Mouse (Mus musculus): ENCODE data around the gene Supv3l1. TPM values are rescaled to one million over a fixed set of nuclear protein-coding genes. Genes with fewer than 3 reads are reported as not detected.

Supv3l1 gene
- polyA plus RNA-seq, 1 experiment from 2014 or later: 12.8 TPM

DNA sequence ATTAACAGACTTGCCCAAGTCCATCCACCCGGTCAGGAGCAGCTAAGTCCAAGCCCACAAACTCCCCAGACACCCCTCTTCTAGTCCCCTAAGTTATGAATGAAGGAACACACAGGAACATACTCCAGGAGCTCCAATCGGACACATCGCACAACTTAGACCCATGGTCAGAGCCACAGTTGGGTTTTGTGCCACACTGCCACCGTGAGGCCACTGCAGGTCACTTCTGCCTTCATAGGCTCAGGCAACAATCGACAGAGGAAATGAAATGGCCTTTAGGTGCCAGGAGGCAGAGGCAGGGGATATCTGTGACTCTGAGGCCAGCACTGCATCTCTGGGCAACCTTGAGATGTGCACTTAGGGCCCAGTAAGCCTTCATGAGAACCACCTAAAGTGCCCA, 38.6 kb downstream of the Supv3l1 start:
- Histone ChIP-seq H3K9ac (ENCODE audit: low read depth, low read length) (no peak overlapping the region), H3K4me3 (ENCODE audit: low read depth, low read length) (no peak overlapping the region), H3K4me1 (replicated peaks; ENCODE audit: control insufficient read depth, insufficient read depth, low read length) (peaks cover 3% of the 10 kb centered on the region; the same call in 1 of the 2 replicates), H3K9me3 (ENCODE audit: control insufficient read depth) (no peaks in the 10 kb centered on the region), H3K36me3 (ENCODE audit: control insufficient read depth, insufficient read depth) (peaks cover 19% of the 10 kb centered on the region; the same call in 1 of the 2 replicates), H3K27ac (ENCODE audit: low read depth, low read length) (no peak overlapping the region), H3K27me3 (replicated peaks; ENCODE audit: control insufficient read depth, insufficient read depth, low read length) (no peaks in the 10 kb centered on the region), H3K4me2 (replicated peaks; ENCODE audit: low read depth) (no peak overlapping the region)
- ATAC-seq: no peak
- peak; percentile 95 for TF ChIP-seq CTCF (IDR thresholded peaks at IDR 0.05; ENCODE audit: low read depth)
- 14% methylated on average over 5 of the region's 5 CpGs for WGBS

DNA sequence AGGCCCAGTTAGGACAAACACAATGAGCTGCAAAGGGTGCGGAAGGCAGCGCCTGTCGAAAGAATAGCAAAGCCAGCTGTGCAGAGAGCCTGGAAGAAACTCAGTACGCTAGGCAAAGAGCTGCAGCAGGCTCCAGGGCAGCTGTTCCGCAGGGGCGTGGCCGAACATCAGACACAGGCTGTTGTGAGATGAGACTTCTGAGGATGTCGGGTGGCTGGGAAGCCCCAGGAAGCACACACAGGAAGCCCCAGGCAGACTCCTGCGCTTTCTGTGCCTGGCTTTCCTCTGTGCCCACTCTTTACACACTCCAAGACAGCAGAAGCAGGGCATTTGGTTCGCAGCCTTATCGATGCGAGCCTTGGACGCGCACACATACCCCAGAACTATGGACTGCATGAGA, 44.6 kb downstream of the Supv3l1 start:
- H3K27ac ChIP-seq (ENCODE audit: low read depth, low read length): no peak overlapping the region
- H3K27me3 ChIP-seq (replicated peaks; ENCODE audit: control insufficient read depth, insufficient read depth, low read length): no peaks in the 10 kb centered on the region
- ATAC-seq: no peak
- H3K36me3 ChIP-seq (ENCODE audit: control insufficient read depth, insufficient read depth): peaks cover 22% of the 10 kb centered on the region; the same call in 1 of the 2 replicates
- 47% methylated on average over 14 of the region's 14 CpGs for WGBS
- H3K4me2 ChIP-seq (replicated peaks; ENCODE audit: low read depth): peak overlapping the region; percentile 48
- no peaks in the 10 kb centered on the region for H3K4me1 ChIP-seq (replicated peaks; ENCODE audit: control insufficient read depth, insufficient read depth, low read length)
- H3K9me3 ChIP-seq (ENCODE audit: control insufficient read depth): no peaks in the 10 kb centered on the region
- H3K4me3 ChIP-seq (ENCODE audit: low read depth, low read length): no peak overlapping the region
- TF ChIP-seq CTCF (IDR thresholded peaks at IDR 0.05; ENCODE audit: low read depth): no peak
- H3K9ac ChIP-seq (ENCODE audit: low read depth, low read length): no peak overlapping the region

DNA sequence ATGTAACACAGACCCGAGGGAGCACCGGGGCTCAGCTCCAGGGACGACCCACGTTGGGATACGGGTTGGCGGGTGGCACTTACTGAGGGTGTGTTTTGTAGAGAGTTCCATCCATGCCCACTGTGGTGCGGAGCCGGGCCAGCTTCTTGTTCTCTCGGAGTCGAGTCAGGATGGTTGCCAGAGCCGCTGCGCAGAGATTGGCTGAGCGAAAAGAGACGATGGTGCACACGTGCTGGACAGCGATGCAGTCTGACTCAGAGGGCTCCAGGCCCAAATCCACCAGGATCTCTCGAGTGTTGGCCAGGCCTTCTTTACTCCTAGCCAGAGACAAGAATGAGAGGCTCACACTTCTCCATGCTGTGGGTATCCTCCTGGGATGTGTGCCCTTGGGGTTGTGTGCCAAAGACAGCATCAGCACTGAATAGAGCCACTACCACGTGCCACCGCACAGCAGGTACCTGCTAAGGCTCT, 47.9 kb downstream of the Supv3l1 start:
- no peak for ATAC-seq
- Histone ChIP-seq H3K4me1 (replicated peaks; ENCODE audit: control insufficient read depth, insufficient read depth, low read length) (no peaks in the 10 kb centered on the region), H3K36me3 (ENCODE audit: control insufficient read depth, insufficient read depth) (peaks cover 23% of the 10 kb centered on the region; the same call in 1 of the 2 replicates), H3K9ac (ENCODE audit: low read depth, low read length) (no peak overlapping the region), H3K27ac (ENCODE audit: low read depth, low read length) (no peak overlapping the region), H3K9me3 (ENCODE audit: control insufficient read depth) (no peaks in the 10 kb centered on the region), H3K4me2 (replicated peaks; ENCODE audit: low read depth) (no peak overlapping the region), H3K27me3 (replicated peaks; ENCODE audit: control insufficient read depth, insufficient read depth, low read length) (no peaks in the 10 kb centered on the region), H3K4me3 (ENCODE audit: low read depth, low read length) (no peak overlapping the region)
- no peak for TF ChIP-seq CTCF (IDR thresholded peaks at IDR 0.05; ENCODE audit: low read depth)
- 84% methylated on average over 19 of the region's 19 CpGs for WGBS

DNA sequence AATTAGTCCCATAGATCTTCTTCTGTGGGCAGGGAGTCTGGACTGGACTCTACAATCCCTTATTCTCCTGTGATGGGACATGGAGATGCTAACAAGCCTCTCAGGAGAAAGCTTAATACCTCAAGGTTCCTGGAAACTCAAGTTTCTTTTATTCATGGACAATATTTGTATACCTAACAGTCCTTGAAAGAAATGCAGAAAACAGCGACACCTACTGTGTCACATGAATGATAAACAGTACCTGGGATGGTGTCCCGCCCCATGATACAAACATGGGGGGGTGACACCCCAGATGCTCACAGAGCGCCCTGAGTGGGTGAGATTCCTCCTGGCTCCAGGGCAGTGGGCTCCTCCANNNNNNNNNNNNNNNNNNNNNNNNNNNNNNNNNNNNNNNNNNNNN, 66.5 kb downstream of the Supv3l1 start:
- H3K27ac ChIP-seq (ENCODE audit: low read depth, low read length): no peak overlapping the region
- 80% methylated on average over 3 of the region's 3 CpGs for WGBS
- H3K36me3 ChIP-seq (ENCODE audit: control insufficient read depth, insufficient read depth): peaks cover 4% of the 10 kb centered on the region; the same call in 1 of the 2 replicates
- 0 out of 2 replicates have a peak, but pooled peaks have one; percentile 9 for TF ChIP-seq CTCF (IDR thresholded peaks at IDR 0.05; ENCODE audit: low read depth)
- no peaks in the 10 kb centered on the region for H3K27me3 ChIP-seq (replicated peaks; ENCODE audit: control insufficient read depth, insufficient read depth, low read length)
- H3K4me1 ChIP-seq (replicated peaks; ENCODE audit: control insufficient read depth, insufficient read depth, low read length): no peaks in the 10 kb centered on the region
- no peak overlapping the region for H3K4me2 ChIP-seq (replicated peaks; ENCODE audit: low read depth)
- ATAC-seq: no peak
- H3K9ac ChIP-seq (ENCODE audit: low read depth, low read length): no peak overlapping the region
- H3K4me3 ChIP-seq (ENCODE audit: low read depth, low read length): no peak overlapping the region
- H3K9me3 ChIP-seq (ENCODE audit: control insufficient read depth): no peaks in the 10 kb centered on the region

DNA sequence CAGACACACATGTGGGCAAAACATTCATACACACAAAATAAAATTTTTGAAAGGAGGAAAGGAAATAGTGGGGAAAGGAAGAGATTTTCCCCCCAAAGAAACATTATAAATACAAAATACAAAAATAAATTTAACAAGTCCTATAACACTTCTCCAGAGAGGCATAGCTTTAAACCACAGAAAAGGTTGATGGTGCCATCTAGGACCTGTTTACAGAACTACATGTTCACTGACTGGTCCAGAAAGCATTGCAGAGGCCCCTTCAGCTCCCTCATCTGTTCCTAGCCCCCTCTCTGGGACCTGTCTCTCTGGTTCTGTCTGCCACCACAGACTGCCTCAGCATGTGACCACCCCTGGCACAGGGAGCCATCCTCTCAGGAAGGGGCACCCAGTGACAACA, 68.6 kb downstream of the Supv3l1 start:
- ATAC-seq: no peak
- peak; percentile 48; the same call in 1 of the 2 replicates for TF ChIP-seq CTCF (IDR thresholded peaks at IDR 0.05; ENCODE audit: low read depth)
- no peak overlapping the region for H3K27ac ChIP-seq (ENCODE audit: low read depth, low read length)
- H3K4me1 ChIP-seq (replicated peaks; ENCODE audit: control insufficient read depth, insufficient read depth, low read length): no peaks in the 10 kb centered on the region
- no peak overlapping the region for H3K9ac ChIP-seq (ENCODE audit: low read depth, low read length)
- no peaks in the 10 kb centered on the region for H3K27me3 ChIP-seq (replicated peaks; ENCODE audit: control insufficient read depth, insufficient read depth, low read length)
- no peak overlapping the region for H3K4me3 ChIP-seq (ENCODE audit: low read depth, low read length)
- H3K36me3 ChIP-seq (ENCODE audit: control insufficient read depth, insufficient read depth): peaks cover 4% of the 10 kb centered on the region; the same call in 1 of the 2 replicates
- H3K9me3 ChIP-seq (ENCODE audit: control insufficient read depth): no peaks in the 10 kb centered on the region
- no peak overlapping the region for H3K4me2 ChIP-seq (replicated peaks; ENCODE audit: low read depth)

DNA sequence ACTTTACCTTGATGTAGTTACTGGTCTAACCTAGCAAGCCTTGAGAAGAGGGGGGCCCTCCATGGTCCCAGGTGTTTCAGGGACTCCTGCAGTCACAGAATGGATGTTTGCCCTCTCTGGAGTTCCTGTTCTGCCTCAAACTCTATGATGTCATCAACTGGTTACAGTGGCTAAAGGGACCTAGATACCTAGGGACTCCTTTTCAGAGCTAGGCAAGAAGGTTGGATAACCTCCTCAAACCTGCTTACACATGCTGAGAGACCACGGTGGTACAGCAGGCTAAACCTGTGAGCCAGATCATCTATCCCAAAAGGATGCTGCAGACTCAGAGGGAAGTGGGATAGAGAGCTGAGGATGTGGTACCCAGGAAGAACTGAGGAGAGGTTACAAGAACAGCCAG, 69.7 kb downstream of the Supv3l1 start, which contains the start of gene Hk1:
Hk1 (minus strand) TSS at position 101 of the 400 bp plus-strand sequence.
- Histone ChIP-seq H3K27ac (ENCODE audit: low read depth, low read length) (no peak within 1 kb of the TSS), H3K36me3 (ENCODE audit: control insufficient read depth, insufficient read depth) (peaks cover 4% of the 10 kb centered on the region; the same call in 1 of the 2 replicates), H3K9ac (ENCODE audit: low read depth, low read length) (no peak within 1 kb of the TSS), H3K4me3 (ENCODE audit: low read depth, low read length) (no peak within 1 kb of the TSS), H3K4me1 (replicated peaks; ENCODE audit: control insufficient read depth, insufficient read depth, low read length) (no peaks in the 10 kb centered on the region), H3K9me3 (ENCODE audit: control insufficient read depth) (no peaks in the 10 kb centered on the region), H3K4me2 (replicated peaks; ENCODE audit: low read depth) (no peak within 1 kb of the TSS), H3K27me3 (replicated peaks; ENCODE audit: control insufficient read depth, insufficient read depth, low read length) (no peaks in the 10 kb centered on the region)
- ATAC-seq: no peak
- WGBS: 81% methylated on average over 1 of the region's 1 CpGs
- no peak for TF ChIP-seq CTCF (IDR thresholded peaks at IDR 0.05; ENCODE audit: low read depth)

Other genes starting within 250 kb of the Supv3l1 start
- 96.8 and 100 TPM in 2 replicates for gene Tspan15, start 218.5 kb downstream of the Supv3l1 start, polyA plus RNA-seq (2015; fragmentation: Nextera tagmentation; extraction: Ambion mirVana)
- 0.31 and 0.90 TPM in 2 replicates for gene Tacr2, start 197.3 kb downstream of the Supv3l1 start, polyA plus RNA-seq (2015; fragmentation: Nextera tagmentation; extraction: Ambion mirVana)
- 10.1 and 11.1 TPM in 2 replicates for gene Hk1, start 69.8 kb downstream of the Supv3l1 start, polyA plus RNA-seq (2015; fragmentation: Nextera tagmentation; extraction: Ambion mirVana)
- gene Hkdc1, start 27.2 kb downstream of the Supv3l1 start, polyA plus RNA-seq (2015; fragmentation: Nextera tagmentation; extraction: Ambion mirVana): 37.7 and 47.1 TPM in 2 replicates
- 0.14 TPM in 2 replicates for gene 4930507D05Rik, start 249 bp downstream of the Supv3l1 start, polyA plus RNA-seq (2015; fragmentation: Nextera tagmentation; extraction: Ambion mirVana)
- gene Vps26a, start 37.1 kb upstream of the Supv3l1 start, polyA plus RNA-seq (2015; fragmentation: Nextera tagmentation; extraction: Ambion mirVana): 102 and 116 TPM in 2 replicates
- 18.9 and 21.6 TPM in 2 replicates for gene Srgn, start 77.7 kb upstream of the Supv3l1 start, polyA plus RNA-seq (2015; fragmentation: Nextera tagmentation; extraction: Ambion mirVana)
- 21.7 and 23.2 TPM in 2 replicates for gene Kif1bp, start 128.7 kb upstream of the Supv3l1 start, polyA plus RNA-seq (2015; fragmentation: Nextera tagmentation; extraction: Ambion mirVana)
- gene Ddx21, start 152.5 kb upstream of the Supv3l1 start, polyA plus RNA-seq (2015; fragmentation: Nextera tagmentation; extraction: Ambion mirVana): 9.6 and 11.1 TPM in 2 replicates
- 69.6 and 74.4 TPM in 2 replicates for gene Ddx50, start 201.5 kb upstream of the Supv3l1 start, polyA plus RNA-seq (2015; fragmentation: Nextera tagmentation; extraction: Ambion mirVana)

Measured in intestine, postnatal 0 days (tissue).